Mouse (Mus musculus) myocyte (in vitro differentiated cells): ENCODE measurements around the gene Gnl2.

Experiments used
- E2F4 ChIP-seq: IDR thresholded peaks from one replicate; pipeline ENCODE4 v1.6.1; 2011; ENCODE audit warnings: mild to moderate bottlenecking, control low read depth, moderate library complexity; ENCODE audit not compliant: insufficient read depth
- MAX ChIP-seq: IDR thresholded peaks from one replicate; pipeline ENCODE4 v1.6.1; 2011; ENCODE audit warnings: low read depth, mild to moderate bottlenecking, control low read depth
- SRF ChIP-seq: IDR thresholded peaks from one replicate; pipeline ENCODE4 v1.6.1; 2011; ENCODE audit warnings: low read depth; ENCODE audit not compliant: control insufficient read depth, insufficient read length

GRCm38 (mm10) chr4:125055385-125055784, 39.0 kb downstream of the Gnl2 start:
- no peak for TF ChIP-seq SRF
- no peak for TF ChIP-seq E2F4
- TF ChIP-seq MAX = no peak
